In the genomic region with DNA sequence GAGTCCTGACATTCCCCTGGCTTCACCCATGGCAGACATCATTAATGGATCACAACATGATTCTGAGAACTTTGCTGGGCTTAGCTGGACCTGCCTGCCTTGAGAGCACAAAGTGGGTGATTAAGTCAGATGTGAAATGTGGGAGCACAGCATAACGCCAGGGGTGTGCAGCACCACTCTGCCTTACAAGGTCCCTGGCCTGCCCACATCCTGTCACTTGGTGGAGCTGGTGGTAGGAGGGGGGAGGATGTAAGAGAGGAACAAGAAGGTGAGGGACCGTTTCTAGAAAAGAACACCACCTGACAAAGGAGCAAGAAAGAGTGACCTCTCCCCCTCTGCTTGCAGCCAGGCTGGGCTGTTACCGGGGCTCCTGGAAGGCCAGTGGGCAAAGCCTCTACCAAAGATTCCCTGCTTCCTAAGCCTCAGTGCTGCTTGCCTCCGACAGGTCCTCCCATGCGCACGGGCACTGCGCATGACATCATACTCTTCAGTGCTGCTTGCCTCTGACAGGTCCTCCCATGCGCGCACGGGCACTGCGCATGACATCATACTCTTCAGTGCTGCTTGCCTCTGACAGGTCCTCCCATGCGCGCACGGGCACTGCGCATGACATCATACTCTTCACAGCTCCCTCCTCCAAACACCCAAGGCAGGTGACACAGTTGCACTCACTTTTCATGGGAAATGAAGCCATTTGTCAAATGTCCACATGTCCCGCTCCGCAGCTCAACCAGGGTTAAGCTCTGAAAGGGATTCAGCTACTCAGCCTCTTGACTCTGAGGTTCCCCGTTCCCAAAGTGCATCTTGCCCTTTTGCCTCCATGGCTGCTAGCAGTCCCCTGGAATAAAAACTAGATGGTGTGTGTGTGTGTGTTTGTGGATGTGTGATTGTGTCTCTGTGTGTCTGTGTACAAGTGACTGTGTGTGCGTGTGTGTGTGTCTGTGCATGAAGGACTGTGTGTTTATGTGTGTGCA, we compare ENCODE assay signal across 18 mouse cellular contexts.
DNase-seq lines count a peak whose midpoint lies in the region; ATAC-seq lines count a peak whose summit lies in the region.
"Had no signal": no experiment of that assay in that cellular context is flagged by ENCODE, and none has a peak within 500 bp of the region (broad histone marks: within the 10 kb centered on the region; RNA-seq: fewer than 3 reads in every experiment).

No protein-coding gene starts in this region.

- no peak overlapping the region for H3K4me3 ChIP-seq in kidney, embryonic 14.5 days (ENCODE audit: low read length)
- no peak overlapping the region for H3K4me3 ChIP-seq in forebrain, embryonic 15.5 days
- peak overlapping the region; percentile 35 for H3K4me3 ChIP-seq in midbrain, embryonic 10.5 days
- H3K4me3 ChIP-seq in neural tube, embryonic 14.5 days (ENCODE audit: low read depth, low read length), result no peak overlapping the region
- H3K4me3 ChIP-seq in heart, embryonic 10.5 days, result no peak overlapping the region
- H3K4me3 ChIP-seq: myocyte; stomach, embryonic 15.5 days had no signal

- H3K27me3 ChIP-seq in kidney, embryonic 14.5 days (ENCODE audit: control insufficient read depth, insufficient read depth, low read length), result peaks cover 51% of the 10 kb centered on the region
- H3K27me3 ChIP-seq in forebrain, embryonic 15.5 days, result no peaks in the 10 kb centered on the region
- H3K27me3 ChIP-seq in midbrain, embryonic 10.5 days (ENCODE audit: low read depth, poor library complexity, severe bottlenecking), result peaks cover 78% of the 10 kb centered on the region
- H3K27me3 ChIP-seq in neural tube, embryonic 14.5 days (ENCODE audit: control insufficient read depth, insufficient read depth, low read length), result peaks cover 38% of the 10 kb centered on the region
- H3K27me3 ChIP-seq in heart, embryonic 10.5 days (ENCODE audit: insufficient read depth, poor library complexity, severe bottlenecking), result peaks cover 74% of the 10 kb centered on the region

- WGBS in kidney, embryonic 14.5 days, result 38% methylated on average over 19 of the region's 19 CpGs
- 28% methylated on average over 19 of the region's 19 CpGs for WGBS in forebrain, embryonic 15.5 days
- WGBS in midbrain, embryonic 10.5 days, result 28% methylated on average over 19 of the region's 19 CpGs
- 32% methylated on average over 19 of the region's 19 CpGs for WGBS in neural tube, embryonic 14.5 days
- WGBS in heart, embryonic 10.5 days, result 28% methylated on average over 19 of the region's 19 CpGs

- H3K4me1 ChIP-seq in kidney, embryonic 14.5 days (ENCODE audit: control insufficient read depth, insufficient read depth, low read length), result peaks cover 6% of the 10 kb centered on the region; the same call in 1 of the 2 replicates
- peaks cover 18% of the 10 kb centered on the region for H3K4me1 ChIP-seq in forebrain, embryonic 15.5 days
- H3K4me1 ChIP-seq in midbrain, embryonic 10.5 days, result peaks cover 37% of the 10 kb centered on the region
- H3K4me1 ChIP-seq in neural tube, embryonic 14.5 days (ENCODE audit: control insufficient read depth, insufficient read depth, low read length), result peaks cover 4% of the 10 kb centered on the region
- peaks cover 10% of the 10 kb centered on the region for H3K4me1 ChIP-seq in heart, embryonic 10.5 days
- H3K4me1 ChIP-seq: stomach, embryonic 15.5 days had no signal

- H3K4me2 ChIP-seq in kidney, embryonic 14.5 days (replicated peaks; ENCODE audit: low read depth, low read length), result no peak overlapping the region
- no peak overlapping the region for H3K4me2 ChIP-seq in forebrain, embryonic 15.5 days (replicated peaks)
- H3K4me2 ChIP-seq in neural tube, embryonic 14.5 days (ENCODE audit: low read depth, low read length), result no peak overlapping the region
- H3K4me2 ChIP-seq: liver, embryonic 11.5 days; stomach, embryonic 15.5 days had no signal

- DNase-seq in kidney, adult 18-20 months, result no peak
- peak; percentile 21 for DNase-seq in midbrain, embryonic 10.5 days (ENCODE audit: low spot score)
- DNase-seq in right cerebral cortex, adult 18-20 months, result no peak
- DNase-seq in heart, embryonic 10.5 days (ENCODE audit: low spot score), result no peak
- DNase-seq in layer of hippocampus, adult 11-12 months (ENCODE audit: low spot score), result no peak
- DNase-seq: adrenal gland, adult 2 months; heart, adult 11 months; heart, postnatal 4 days; kidney, postnatal 36 days; lung, postnatal 36 days; right cerebral cortex, postnatal 14 days; thymus, postnatal 4 days had no signal

- H3K9me3 ChIP-seq in kidney, embryonic 14.5 days (ENCODE audit: control insufficient read depth, low read length), result peaks cover 16% of the 10 kb centered on the region; the same call in 1 of the 2 replicates
- H3K9me3 ChIP-seq in forebrain, embryonic 15.5 days, result peaks cover 8% of the 10 kb centered on the region; the same call in 1 of the 2 replicates
- H3K9me3 ChIP-seq in midbrain, embryonic 10.5 days (replicated peaks), result peaks cover 25% of the 10 kb centered on the region
- peaks cover 8% of the 10 kb centered on the region; the same call in 1 of the 2 replicates for H3K9me3 ChIP-seq in neural tube, embryonic 14.5 days (ENCODE audit: control insufficient read depth, low read length)
- H3K9me3 ChIP-seq in heart, embryonic 10.5 days, result peaks cover 14% of the 10 kb centered on the region

- peak; percentile 6 for ATAC-seq in kidney, embryonic 14.5 days (ENCODE audit: low FRiP score, low TSS enrichment)
- ATAC-seq in forebrain, embryonic 15.5 days (replicated peaks), result peak; percentile 47
- ATAC-seq in neural tube, embryonic 14.5 days (ENCODE audit: low read depth), result peak; percentile 41; the same call in 1 of the 2 replicates

- H3K9ac ChIP-seq in kidney, embryonic 14.5 days (ENCODE audit: low read depth, low read length), result no peak overlapping the region
- no peak overlapping the region for H3K9ac ChIP-seq in forebrain, embryonic 15.5 days (replicated peaks)
- no peak overlapping the region for H3K9ac ChIP-seq in neural tube, embryonic 14.5 days (replicated peaks; ENCODE audit: low read depth, low read length)
- H3K9ac ChIP-seq: stomach, embryonic 15.5 days had no signal

- no peaks in the 10 kb centered on the region for H3K36me3 ChIP-seq in kidney, embryonic 14.5 days (ENCODE audit: control insufficient read depth, insufficient read depth, low read length)
- no peaks in the 10 kb centered on the region for H3K36me3 ChIP-seq in forebrain, embryonic 15.5 days
- H3K36me3 ChIP-seq in midbrain, embryonic 10.5 days, result peaks cover 5% of the 10 kb centered on the region; the same call in 1 of the 2 replicates
- no peaks in the 10 kb centered on the region for H3K36me3 ChIP-seq in neural tube, embryonic 14.5 days (ENCODE audit: control insufficient read depth, insufficient read depth, low read length)
- no peaks in the 10 kb centered on the region for H3K36me3 ChIP-seq in heart, embryonic 10.5 days
- H3K36me3 ChIP-seq: stomach, embryonic 15.5 days had no signal

- no peak overlapping the region for H3K27ac ChIP-seq in kidney, embryonic 14.5 days (ENCODE audit: low read depth, low read length)
- H3K27ac ChIP-seq in forebrain, embryonic 15.5 days (replicated peaks), result peak overlapping the region; percentile 80
- peak overlapping the region; percentile 92 for H3K27ac ChIP-seq in midbrain, embryonic 10.5 days (replicated peaks)
- no peak overlapping the region for H3K27ac ChIP-seq in neural tube, embryonic 14.5 days (ENCODE audit: low read depth, low read length)
- no peak overlapping the region for H3K27ac ChIP-seq in heart, embryonic 10.5 days
- H3K27ac ChIP-seq: stomach, embryonic 15.5 days had no signal

Comparison
In these comparisons a context has a peak if more than half of its experiments do, and no peak if none do; other contexts are left out.
1. H3K27ac ChIP-seq: peak in forebrain, embryonic 15.5 days (single experiment) and midbrain, embryonic 10.5 days (single experiment); none in kidney, embryonic 14.5 days (single experiment), neural tube, embryonic 14.5 days (single experiment) and heart, embryonic 10.5 days (single experiment).
2. Peak in every context shown above with its lines, with median percentiles within 50 percentile points of each other: ATAC-seq.